Mouse (Mus musculus): ENCODE measurements around the gene Mctp2.

DNA sequence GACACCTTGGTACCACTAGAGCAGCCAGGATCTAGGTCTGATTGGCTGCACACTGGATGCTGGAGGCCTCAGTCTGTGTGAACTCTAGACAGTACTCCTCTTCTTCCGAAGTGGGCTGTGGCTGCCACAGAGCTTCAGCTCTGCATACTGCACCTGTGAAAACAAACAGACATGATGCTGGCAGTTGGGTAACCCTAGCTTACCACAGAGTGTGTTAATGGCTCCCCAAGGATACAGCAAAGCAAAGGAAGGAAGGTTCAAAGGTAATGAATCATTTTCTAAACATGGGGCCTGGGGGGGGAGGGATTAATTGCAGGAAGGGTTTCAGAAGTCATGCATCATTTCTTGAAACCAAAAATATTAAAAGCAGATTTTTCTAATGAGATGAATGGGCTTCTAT lies 225.7 kb downstream of the Mctp2 start:
- no peak for TF ChIP-seq CTCF (IDR thresholded peaks at IDR 0.05; ENCODE audit: low read depth)
- no peak for TF ChIP-seq EP300 (optimal IDR thresholded peaks at IDR 0.05)
